Mouse (Mus musculus): ENCODE results near the gene Stam. TPM values are rescaled to one million over a fixed set of nuclear protein-coding genes. Genes with fewer than 3 reads are reported as not detected.
"Not testable (repeated sequence)": the region's sequence is repeated elsewhere in the genome, so short reads cannot be mapped to it uniquely, and the experiment has no call there.

Stam gene
- polyA plus RNA-seq, 1 experiment from 2014 or later = 83.0 TPM

DNA sequence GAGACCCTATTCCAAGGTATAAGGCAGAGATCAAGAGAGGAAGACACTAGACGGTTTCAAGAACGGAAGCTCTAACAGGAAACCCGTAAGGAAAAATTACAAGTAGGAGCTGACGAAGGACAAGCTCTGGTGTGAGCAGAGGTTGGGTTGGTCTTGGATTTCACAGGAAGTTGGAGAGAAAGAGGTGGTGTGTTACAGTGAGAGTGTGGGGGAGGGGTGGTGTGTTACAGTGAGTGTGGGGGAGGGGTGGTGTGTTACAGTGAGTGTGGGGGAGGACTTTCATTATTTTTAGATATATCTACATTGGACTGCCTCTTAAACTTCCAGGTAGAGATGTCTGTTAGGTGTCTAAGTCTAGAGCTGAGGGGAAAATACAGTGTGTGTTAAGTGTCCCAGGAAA lies 116.8 kb downstream of the Stam start:
- Histone ChIP-seq H3K4me1 (ENCODE audit: control insufficient read depth, insufficient read depth, low read length) (no peaks in the 10 kb centered on the region), H3K4me2 (ENCODE audit: low read depth, severe bottlenecking) (no peak overlapping the region), H3K4me3 (ENCODE audit: low read depth, low read length) (no peak overlapping the region), H3K27ac (replicated peaks; ENCODE audit: low read depth, low read length) (no peak overlapping the region), H3K27me3 (ENCODE audit: control insufficient read depth, insufficient read depth, low read length) (no peaks in the 10 kb centered on the region), H3K9ac (ENCODE audit: low read length) (no peak overlapping the region), H3K36me3 (ENCODE audit: control insufficient read depth, insufficient read depth, low read length) (no peaks in the 10 kb centered on the region), H3K9me3 (ENCODE audit: control insufficient read depth, low read length) (no peaks in the 10 kb centered on the region)
- 72% methylated on average over 4 of the region's 4 CpGs for WGBS
- ATAC-seq (ENCODE audit: insufficient number of reproducible peaks, low FRiP score, low TSS enrichment, low read depth) = no peak
- no peak for DNase-seq (ENCODE audit: low spot score)

DNA sequence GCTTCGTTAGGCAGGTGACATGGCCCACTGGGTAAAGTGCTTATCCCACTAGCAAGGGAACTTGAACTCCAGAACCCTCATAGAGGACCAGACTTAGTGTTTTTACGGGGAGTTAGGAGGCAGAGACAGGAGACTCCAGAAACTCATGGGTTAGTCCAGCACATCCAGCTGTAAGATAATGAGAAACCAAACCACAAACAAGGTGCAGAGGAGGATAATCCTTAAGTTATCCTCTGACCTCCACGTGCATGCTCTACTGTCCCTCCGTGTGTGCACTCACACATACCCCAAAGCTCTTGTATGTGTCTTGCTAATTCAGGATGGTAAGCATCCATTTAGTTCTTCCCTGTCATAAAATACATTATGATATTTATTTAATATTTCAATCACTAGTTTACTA lies 117.7 kb downstream of the Stam start:
- Histone ChIP-seq H3K9ac (ENCODE audit: low read length) (no peak overlapping the region), H3K27me3 (ENCODE audit: control insufficient read depth, insufficient read depth, low read length) (no peaks in the 10 kb centered on the region), H3K4me1 (ENCODE audit: control insufficient read depth, insufficient read depth, low read length) (no peaks in the 10 kb centered on the region), H3K36me3 (ENCODE audit: control insufficient read depth, insufficient read depth, low read length) (no peaks in the 10 kb centered on the region), H3K4me3 (ENCODE audit: low read depth, low read length) (no peak overlapping the region), H3K4me2 (ENCODE audit: low read depth, severe bottlenecking) (no peak overlapping the region), H3K9me3 (ENCODE audit: control insufficient read depth, low read length) (no peaks in the 10 kb centered on the region), H3K27ac (replicated peaks; ENCODE audit: low read depth, low read length) (no peak overlapping the region)
- no peak for DNase-seq (ENCODE audit: low spot score)
- WGBS = 83% methylated on average over 4 of the region's 4 CpGs
- no peak for ATAC-seq (ENCODE audit: insufficient number of reproducible peaks, low FRiP score, low TSS enrichment, low read depth)

DNA sequence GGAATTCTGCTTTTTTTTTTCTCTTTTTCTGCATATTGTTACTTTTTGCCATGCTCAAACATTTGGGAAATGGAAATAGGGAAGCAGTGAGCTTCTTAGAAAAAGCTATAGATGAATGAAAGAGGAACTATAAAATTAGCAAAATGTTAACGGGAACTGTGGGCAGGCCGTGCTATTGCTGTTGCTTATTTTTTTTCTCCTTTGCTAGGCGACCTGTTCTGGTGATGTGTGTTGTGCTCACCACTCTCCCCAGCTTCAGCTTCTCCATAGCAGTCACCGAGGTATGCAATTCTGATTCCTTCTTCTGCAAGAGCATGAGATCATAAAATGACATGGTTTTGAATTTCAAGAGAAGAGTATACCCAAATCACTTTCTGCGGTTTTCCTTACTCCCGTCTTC lies 118.1 kb downstream of the Stam start:
- no peaks in the 10 kb centered on the region for H3K27me3 ChIP-seq (ENCODE audit: control insufficient read depth, insufficient read depth, low read length)
- H3K9ac ChIP-seq (ENCODE audit: low read length) = no peak overlapping the region
- no peak overlapping the region for H3K4me3 ChIP-seq (ENCODE audit: low read depth, low read length)
- no peak overlapping the region for H3K4me2 ChIP-seq (ENCODE audit: low read depth, severe bottlenecking)
- H3K27ac ChIP-seq (replicated peaks; ENCODE audit: low read depth, low read length) = no peak overlapping the region
- DNase-seq (ENCODE audit: low spot score) (no peak), ATAC-seq (ENCODE audit: insufficient number of reproducible peaks, low FRiP score, low TSS enrichment, low read depth) (no peak)
- 89% methylated on average over 6 of the region's 6 CpGs for WGBS
- H3K9me3 ChIP-seq (ENCODE audit: control insufficient read depth, low read length) = no peaks in the 10 kb centered on the region
- no peaks in the 10 kb centered on the region for H3K4me1 ChIP-seq (ENCODE audit: control insufficient read depth, insufficient read depth, low read length)
- no peaks in the 10 kb centered on the region for H3K36me3 ChIP-seq (ENCODE audit: control insufficient read depth, insufficient read depth, low read length)

DNA sequence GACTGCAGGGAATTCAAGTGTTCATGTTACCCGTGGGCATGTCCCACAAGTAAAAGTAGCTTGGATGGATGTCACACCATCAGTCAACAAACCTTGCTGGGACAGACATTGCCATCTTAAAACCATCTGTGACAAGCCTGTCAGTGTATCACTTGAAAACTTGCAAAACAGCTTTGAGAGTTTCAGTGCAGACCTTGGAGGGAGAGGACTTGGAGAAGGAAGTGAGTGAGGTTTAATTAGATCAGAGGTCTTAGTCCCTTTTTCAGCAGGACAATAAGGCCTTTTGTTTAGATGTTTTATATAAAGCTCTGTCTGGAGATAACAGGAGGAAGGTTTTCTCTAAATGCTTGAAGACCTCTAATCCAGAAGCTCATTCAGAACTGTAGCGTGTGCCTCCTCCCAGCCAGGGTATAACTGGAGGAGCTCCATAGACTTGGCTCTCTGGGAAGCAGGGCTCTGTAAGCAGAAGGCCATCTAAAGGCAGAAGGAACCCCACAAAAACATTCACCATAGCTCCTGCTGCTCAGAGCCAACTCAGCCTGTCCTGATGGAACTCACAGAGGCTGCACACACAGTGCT lies 124.5 kb downstream of the Stam start:
- not testable (repeated sequence) for H3K4me1 ChIP-seq (ENCODE audit: control insufficient read depth, insufficient read depth, low read length); H3K4me3 ChIP-seq (ENCODE audit: low read depth, low read length); H3K27ac ChIP-seq (replicated peaks; ENCODE audit: low read depth, low read length); H3K4me2 ChIP-seq (ENCODE audit: low read depth, severe bottlenecking); H3K9ac ChIP-seq (ENCODE audit: low read length); H3K36me3 ChIP-seq (ENCODE audit: control insufficient read depth, insufficient read depth, low read length); DNase-seq (ENCODE audit: low spot score); ATAC-seq (ENCODE audit: insufficient number of reproducible peaks, low FRiP score, low TSS enrichment, low read depth); H3K9me3 ChIP-seq (ENCODE audit: control insufficient read depth, low read length); H3K27me3 ChIP-seq (ENCODE audit: control insufficient read depth, insufficient read depth, low read length)
- no CpG with 5 or more reads among the region's 2 CpGs for WGBS

Other genes with a start within 250 kb of the Stam start
- gene Hacd1, start 18.0 kb upstream of the Stam start, polyA plus RNA-seq (2014; fragmentation: Nextera tagmentation; extraction: Ambion mirVana) = 41.6 and 42.6 TPM in 2 replicates
- gene Tmem236, start 100.4 kb downstream of the Stam start, polyA plus RNA-seq (2014; fragmentation: Nextera tagmentation; extraction: Ambion mirVana) = not detected in 2 replicates
- gene Mrc1, start 155.3 kb downstream of the Stam start, polyA plus RNA-seq (2014; fragmentation: Nextera tagmentation; extraction: Ambion mirVana) = 1.8 and 2.4 TPM in 2 replicates